Mouse (Mus musculus) G1E-ER4 (cell line): Measurements from ENCODE around the gene Pigu. TPM values are rescaled to one million over a fixed set of nuclear protein-coding genes. Genes with fewer than 3 reads are reported as not detected.

Experiments
- GATA1 ChIP-seq: IDR thresholded peaks from one replicate; pipeline ENCODE4 v1.8.0; 2012; ENCODE audit warnings: low read length, inconsistent platforms
- polyA plus RNA-seq: library from polyadenylated mRNA; stranded (reverse); fragments of >175 nt; gene quantifications from 2 replicates; pipeline ENCODE4 v1.2.3, GENCODE M21; 2012

Gene Pigu
- polyA plus RNA-seq, 1 experiment, result 14.0 TPM

- TF ChIP-seq GATA1, result no peak
Observed at GRCm38 (mm10) chr2:155376191-155376590, 19.0 kb upstream of the Pigu start.

- no peak for TF ChIP-seq GATA1
Observed at GRCm38 (mm10) chr2:155374521-155374920, 17.3 kb upstream of the Pigu start.

- TF ChIP-seq GATA1, result no peak
Observed at GRCm38 (mm10) chr2:155373886-155374285, 16.7 kb upstream of the Pigu start.

- no peak for TF ChIP-seq GATA1
Observed at GRCm38 (mm10) chr2:155373302-155373701, 16.1 kb upstream of the Pigu start.

GRCm38 (mm10) chr2:155372451-155372850 is 15.2 kb upstream of the Pigu start:
- TF ChIP-seq GATA1, result no peak

GRCm38 (mm10) chr2:155369333-155369883 is 12.2 kb upstream of the Pigu start:
- no peak for TF ChIP-seq GATA1

GRCm38 (mm10) chr2:155367635-155368284 is 10.5 kb upstream of the Pigu start:
- TF ChIP-seq GATA1, result no peak

- TF ChIP-seq GATA1, result no peak
Observed at GRCm38 (mm10) chr2:155357686-155358399, 613 bp upstream of the Pigu start.

- no peak for TF ChIP-seq GATA1
Observed at GRCm38 (mm10) chr2:155354402-155354801, 2.8 kb downstream of the Pigu start.

GRCm38 (mm10) chr2:155346670-155347069 is 10.6 kb downstream of the Pigu start:
- no peak for TF ChIP-seq GATA1

- no peak for TF ChIP-seq GATA1
Observed at GRCm38 (mm10) chr2:155340166-155340565, 17.1 kb downstream of the Pigu start.

GRCm38 (mm10) chr2:155336254-155336653 is 21.0 kb downstream of the Pigu start:
- no peak for TF ChIP-seq GATA1

GRCm38 (mm10) chr2:155335231-155335630 is 22.0 kb downstream of the Pigu start:
- no peak for TF ChIP-seq GATA1

- TF ChIP-seq GATA1, result no peak
Observed at GRCm38 (mm10) chr2:155333421-155333820, 23.8 kb downstream of the Pigu start.

GRCm38 (mm10) chr2:155331351-155331750 is 25.9 kb downstream of the Pigu start:
- TF ChIP-seq GATA1, result no peak

- no peak for TF ChIP-seq GATA1
Observed at GRCm38 (mm10) chr2:155330811-155331210, 26.4 kb downstream of the Pigu start.

GRCm38 (mm10) chr2:155329707-155330106 is 27.5 kb downstream of the Pigu start:
- TF ChIP-seq GATA1, result no peak
